Mouse (Mus musculus): ENCODE results near the gene Mylk. TPM values are rescaled to one million over a fixed set of nuclear protein-coding genes. Genes with fewer than 3 reads are reported as not detected.
"Not testable (repeated sequence)": the region's sequence is repeated elsewhere in the genome, so short reads cannot be mapped to it uniquely, and the experiment has no call there.

The Mylk gene
- polyA plus RNA-seq (2015; fragmentation: Nextera tagmentation; extraction: Ambion mirVana), result 5.7 and 7.7 TPM in 2 replicates

DNA sequence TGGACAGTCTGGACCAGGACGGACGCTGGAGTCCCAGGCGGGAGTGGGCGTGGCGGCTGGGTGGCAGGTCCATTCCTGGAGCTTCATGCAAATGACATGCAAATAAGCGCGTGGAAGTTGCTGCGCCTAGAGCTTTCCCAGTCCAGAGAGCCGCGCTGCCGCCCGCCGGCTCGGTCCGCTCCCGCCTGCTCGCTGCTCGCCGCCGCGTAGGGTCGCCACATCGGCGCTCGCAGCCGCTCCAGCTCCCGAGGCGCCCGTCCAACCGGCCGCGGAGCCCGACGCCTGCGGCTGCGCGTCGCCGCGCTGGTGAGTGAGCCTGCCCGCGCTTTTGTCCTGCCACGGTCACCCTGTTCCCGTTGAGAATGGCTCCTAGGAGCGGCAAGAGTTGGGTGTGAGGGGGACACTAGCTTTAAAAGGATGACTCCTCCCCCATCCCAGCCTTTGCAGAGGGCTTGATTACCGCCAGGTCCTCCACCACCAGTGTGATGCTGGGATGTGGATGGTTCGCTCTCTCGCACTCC is at the start of gene Mylk:
TSS of gene Mylk (plus strand) at position 146 of the 521 bp plus-strand sequence.
- Histone ChIP-seq H3K9me3 (replicated peaks; ENCODE audit: control insufficient read depth, low read length, poor library complexity, severe bottlenecking) (no peaks in the 10 kb centered on the region), H3K27ac (ENCODE audit: low read length) (no peak within 1 kb of the TSS), H3K4me2 (ENCODE audit: low read length) (peak within 1 kb of the TSS; percentile 78), H3K36me3 (ENCODE audit: control insufficient read depth, insufficient read depth, low read length) (no peaks in the 10 kb centered on the region), H3K27me3 (ENCODE audit: control insufficient read depth, insufficient read depth, low read depth, low read length) (peaks cover 6% of the 10 kb centered on the region), H3K4me1 (ENCODE audit: control insufficient read depth, insufficient read depth, low read length) (peaks cover 12% of the 10 kb centered on the region; the same call in 1 of the 2 replicates), H3K9ac (ENCODE audit: low read depth, low read length) (peak within 1 kb of the TSS; percentile 27), H3K4me3 (ENCODE audit: low read depth, low read length) (peak within 1 kb of the TSS; percentile 40)
- peak; percentile 92 for ATAC-seq
- under 1% methylated on average over 40 of the region's 48 CpGs for WGBS

DNA sequence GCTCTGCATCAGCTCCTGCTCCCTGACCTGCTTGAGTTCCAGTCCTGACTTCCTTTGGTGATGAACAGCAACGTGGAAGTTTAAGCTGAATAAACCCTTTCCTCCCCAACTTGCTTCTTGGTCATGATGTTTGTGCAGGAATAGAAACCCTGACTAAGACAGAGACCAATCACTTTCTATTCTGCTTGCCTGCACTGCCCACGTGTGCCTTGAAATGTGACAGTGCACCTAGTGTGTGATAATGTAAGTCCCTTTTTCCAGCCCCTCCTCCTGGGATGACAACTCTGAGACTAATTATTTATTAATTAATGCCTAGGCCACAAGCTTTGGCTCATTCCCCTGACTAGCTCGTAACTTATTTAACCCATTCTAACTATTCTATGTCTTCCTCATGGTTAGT is 46.3 kb upstream of the Mylk start:
- H3K9ac ChIP-seq (ENCODE audit: low read depth, low read length); H3K4me2 ChIP-seq (ENCODE audit: low read length); ATAC-seq; H3K36me3 ChIP-seq (ENCODE audit: control insufficient read depth, insufficient read depth, low read length); H3K27ac ChIP-seq (ENCODE audit: low read length); H3K4me3 ChIP-seq (ENCODE audit: low read depth, low read length); H3K27me3 ChIP-seq (ENCODE audit: control insufficient read depth, insufficient read depth, low read depth, low read length); H3K9me3 ChIP-seq (replicated peaks; ENCODE audit: control insufficient read depth, low read length, poor library complexity, severe bottlenecking); H3K4me1 ChIP-seq (ENCODE audit: control insufficient read depth, insufficient read depth, low read length): not testable (repeated sequence)
- WGBS, result 79% methylated on average over 3 of the region's 3 CpGs

DNA sequence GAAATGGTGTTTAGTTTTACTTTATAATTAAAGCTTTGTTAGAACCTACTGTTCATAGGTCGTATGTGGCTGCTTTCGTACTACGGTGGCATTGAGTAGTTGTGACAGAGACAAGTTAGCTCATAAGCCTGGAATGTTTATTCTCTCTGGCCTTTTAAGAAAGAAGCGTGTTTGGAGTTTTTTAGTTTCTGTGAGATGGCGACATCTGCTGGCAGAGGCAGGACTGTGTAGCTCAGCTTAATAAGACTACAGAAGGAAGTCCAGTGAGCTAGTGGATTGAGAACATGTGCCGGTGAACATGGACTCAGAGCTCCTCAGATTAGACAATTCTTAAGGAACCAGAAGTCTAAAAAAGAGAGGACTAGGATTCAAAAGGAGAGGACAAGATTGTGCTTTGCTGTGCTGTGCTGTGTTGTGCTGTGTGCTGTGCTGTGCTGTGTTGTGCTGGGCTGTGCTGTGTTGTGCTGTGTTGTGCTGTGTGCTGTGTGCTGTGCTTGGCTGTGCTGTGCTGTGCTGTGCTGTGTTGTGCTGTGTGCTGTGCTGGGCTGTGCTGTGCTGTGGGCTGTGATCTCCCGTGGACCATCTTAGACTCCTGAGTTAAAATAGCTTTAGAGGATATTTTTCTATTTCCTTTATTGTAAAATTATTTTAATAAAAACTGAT is 44.7 kb upstream of the Mylk start:
- no peak overlapping the region for H3K4me2 ChIP-seq (ENCODE audit: low read length)
- no peaks in the 10 kb centered on the region for H3K27me3 ChIP-seq (ENCODE audit: control insufficient read depth, insufficient read depth, low read depth, low read length)
- H3K36me3 ChIP-seq (ENCODE audit: control insufficient read depth, insufficient read depth, low read length), result no peaks in the 10 kb centered on the region
- ATAC-seq, result peak; percentile 86
- no peaks in the 10 kb centered on the region for H3K4me1 ChIP-seq (ENCODE audit: control insufficient read depth, insufficient read depth, low read length)
- no peak overlapping the region for H3K27ac ChIP-seq (ENCODE audit: low read length)
- no peaks in the 10 kb centered on the region for H3K9me3 ChIP-seq (replicated peaks; ENCODE audit: control insufficient read depth, low read length, poor library complexity, severe bottlenecking)
- 26% methylated on average over 7 of the region's 7 CpGs for WGBS
- H3K4me3 ChIP-seq (ENCODE audit: low read depth, low read length), result no peak overlapping the region
- H3K9ac ChIP-seq (ENCODE audit: low read depth, low read length), result no peak overlapping the region

DNA sequence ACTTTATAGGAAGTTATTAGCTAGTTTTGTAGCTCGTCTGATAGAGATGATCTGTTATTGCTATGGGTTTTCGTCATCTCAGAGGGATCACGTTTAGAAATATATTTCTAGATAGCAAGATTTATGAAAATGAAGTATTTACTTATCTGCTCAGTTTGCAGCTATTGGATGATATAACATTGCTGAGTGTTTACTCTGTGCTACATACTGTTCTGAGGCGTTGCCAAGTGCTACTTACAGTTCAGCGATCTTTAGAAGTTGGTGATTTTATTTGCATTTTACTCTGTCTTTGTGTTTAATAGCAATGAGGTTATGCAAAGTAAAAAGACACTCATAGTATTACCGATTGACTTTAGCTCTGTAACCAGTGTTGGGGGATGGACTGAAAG is 44.2 kb upstream of the Mylk start:
- H3K4me3 ChIP-seq (ENCODE audit: low read depth, low read length), result no peak overlapping the region
- 90% methylated on average over 6 of the region's 6 CpGs for WGBS
- no peak overlapping the region for H3K9ac ChIP-seq (ENCODE audit: low read depth, low read length)
- no peak overlapping the region for H3K4me2 ChIP-seq (ENCODE audit: low read length)
- no peaks in the 10 kb centered on the region for H3K4me1 ChIP-seq (ENCODE audit: control insufficient read depth, insufficient read depth, low read length)
- no peak for ATAC-seq
- H3K27me3 ChIP-seq (ENCODE audit: control insufficient read depth, insufficient read depth, low read depth, low read length), result no peaks in the 10 kb centered on the region
- no peaks in the 10 kb centered on the region for H3K9me3 ChIP-seq (replicated peaks; ENCODE audit: control insufficient read depth, low read length, poor library complexity, severe bottlenecking)
- peaks cover under 1% of the 10 kb centered on the region; the same call in 1 of the 2 replicates for H3K36me3 ChIP-seq (ENCODE audit: control insufficient read depth, insufficient read depth, low read length)
- H3K27ac ChIP-seq (ENCODE audit: low read length), result no peak overlapping the region

DNA sequence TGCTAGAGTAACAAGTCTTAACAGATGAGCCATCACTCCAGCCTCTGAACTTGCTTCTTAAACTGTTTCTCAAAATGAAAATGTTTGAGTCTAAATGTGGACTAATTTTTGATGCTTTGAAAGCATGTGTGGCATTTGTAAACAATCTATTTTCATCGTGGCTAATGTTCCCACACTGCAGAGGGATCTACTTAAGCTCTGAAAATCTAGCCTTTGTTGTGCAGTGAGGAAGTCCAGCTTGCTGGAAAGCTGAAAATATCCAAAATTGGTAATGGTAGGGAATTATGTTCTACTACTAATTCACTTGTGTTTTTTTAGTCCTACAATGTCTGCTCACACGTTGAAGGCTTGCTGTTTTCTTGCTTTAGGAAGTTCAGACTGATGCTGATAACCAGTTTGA is 39.0 kb upstream of the Mylk start:
- H3K36me3 ChIP-seq (ENCODE audit: control insufficient read depth, insufficient read depth, low read length), result peaks cover 3% of the 10 kb centered on the region; the same call in 1 of the 2 replicates
- 91% methylated on average over 2 of the region's 2 CpGs for WGBS
- no peak overlapping the region for H3K9ac ChIP-seq (ENCODE audit: low read depth, low read length)
- no peak for ATAC-seq
- no peaks in the 10 kb centered on the region for H3K4me1 ChIP-seq (ENCODE audit: control insufficient read depth, insufficient read depth, low read length)
- no peak overlapping the region for H3K4me3 ChIP-seq (ENCODE audit: low read depth, low read length)
- H3K9me3 ChIP-seq (replicated peaks; ENCODE audit: control insufficient read depth, low read length, poor library complexity, severe bottlenecking), result no peaks in the 10 kb centered on the region
- H3K27me3 ChIP-seq (ENCODE audit: control insufficient read depth, insufficient read depth, low read depth, low read length), result no peaks in the 10 kb centered on the region
- no peak overlapping the region for H3K27ac ChIP-seq (ENCODE audit: low read length)
- H3K4me2 ChIP-seq (ENCODE audit: low read length), result no peak overlapping the region

DNA sequence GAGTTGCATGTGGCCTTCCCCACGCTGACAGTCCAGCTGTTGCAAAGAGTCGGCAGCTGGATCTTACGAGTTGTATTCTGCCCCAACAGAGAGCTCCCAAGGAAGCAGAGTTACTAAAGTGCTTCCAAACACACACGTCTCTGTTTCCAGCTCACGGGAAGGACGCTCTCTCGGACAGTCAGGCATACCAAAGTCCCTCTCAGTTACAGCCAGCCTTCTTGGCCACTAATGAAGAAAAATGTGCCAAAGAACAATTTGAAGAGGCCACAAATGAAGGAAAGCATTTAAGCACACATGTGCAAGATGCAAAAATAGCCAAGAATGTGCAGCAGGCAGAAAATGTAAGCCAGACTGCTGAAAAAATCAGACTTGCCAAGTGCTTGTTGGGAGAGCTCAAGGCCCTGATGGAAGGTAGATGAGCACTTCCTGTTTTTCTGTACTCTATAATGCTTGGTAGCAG is 38.5 kb upstream of the Mylk start:
- WGBS, result 87% methylated on average over 7 of the region's 7 CpGs
- Histone ChIP-seq H3K27me3 (ENCODE audit: control insufficient read depth, insufficient read depth, low read depth, low read length) (no peaks in the 10 kb centered on the region), H3K27ac (ENCODE audit: low read length) (no peak overlapping the region), H3K4me1 (ENCODE audit: control insufficient read depth, insufficient read depth, low read length) (no peaks in the 10 kb centered on the region), H3K9me3 (replicated peaks; ENCODE audit: control insufficient read depth, low read length, poor library complexity, severe bottlenecking) (no peaks in the 10 kb centered on the region), H3K9ac (ENCODE audit: low read depth, low read length) (no peak overlapping the region), H3K36me3 (ENCODE audit: control insufficient read depth, insufficient read depth, low read length) (peaks cover 3% of the 10 kb centered on the region; the same call in 1 of the 2 replicates), H3K4me3 (ENCODE audit: low read depth, low read length) (no peak overlapping the region), H3K4me2 (ENCODE audit: low read length) (no peak overlapping the region)
- ATAC-seq, result no peak

DNA sequence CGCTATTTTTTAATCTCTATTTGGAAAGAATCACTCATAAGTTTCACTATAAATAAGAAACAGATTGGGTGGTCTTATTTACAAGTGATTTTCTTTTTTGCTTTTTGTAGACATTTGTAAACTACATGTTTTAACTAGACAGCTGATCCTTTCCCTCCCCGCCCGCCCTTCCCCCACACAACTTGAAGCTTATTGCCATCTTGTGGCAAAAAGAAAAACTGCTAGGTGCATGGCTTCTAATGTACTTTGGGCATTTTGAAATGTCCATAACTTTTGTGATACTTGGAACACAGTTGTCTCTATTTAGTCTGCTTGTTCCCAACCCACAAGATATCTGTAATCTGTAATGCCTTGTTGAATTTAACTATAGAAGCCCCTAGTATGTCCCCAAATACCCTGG is 33.5 kb upstream of the Mylk start:
- H3K4me1 ChIP-seq (ENCODE audit: control insufficient read depth, insufficient read depth, low read length), result no peaks in the 10 kb centered on the region
- no peak overlapping the region for H3K4me3 ChIP-seq (ENCODE audit: low read depth, low read length)
- H3K9ac ChIP-seq (ENCODE audit: low read depth, low read length), result no peak overlapping the region
- WGBS, result 73% methylated on average over 3 of the region's 3 CpGs
- no peak for ATAC-seq
- H3K36me3 ChIP-seq (ENCODE audit: control insufficient read depth, insufficient read depth, low read length), result no peaks in the 10 kb centered on the region
- no peaks in the 10 kb centered on the region for H3K27me3 ChIP-seq (ENCODE audit: control insufficient read depth, insufficient read depth, low read depth, low read length)
- no peak overlapping the region for H3K4me2 ChIP-seq (ENCODE audit: low read length)
- no peak overlapping the region for H3K27ac ChIP-seq (ENCODE audit: low read length)
- H3K9me3 ChIP-seq (replicated peaks; ENCODE audit: control insufficient read depth, low read length, poor library complexity, severe bottlenecking), result no peaks in the 10 kb centered on the region

DNA sequence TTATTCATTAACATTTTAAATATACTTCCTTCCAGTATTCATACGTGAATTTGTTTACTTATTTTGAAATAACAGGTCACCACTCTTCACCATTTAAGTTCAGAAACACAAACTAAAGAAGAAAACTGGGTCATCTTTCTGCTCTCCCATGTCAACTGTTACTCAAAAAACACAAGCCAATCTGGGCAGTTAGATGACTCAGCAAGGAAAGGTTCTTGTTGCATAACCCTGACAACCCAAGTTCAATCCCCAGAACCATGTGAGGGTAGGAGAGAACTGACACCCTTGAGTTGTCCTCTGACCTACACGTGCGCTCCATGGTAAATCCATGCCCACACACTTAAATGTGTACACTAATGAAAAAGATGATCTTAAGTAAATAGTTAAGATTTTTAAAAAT is 19.9 kb upstream of the Mylk start:
- H3K9me3 ChIP-seq (replicated peaks; ENCODE audit: control insufficient read depth, low read length, poor library complexity, severe bottlenecking), result no peaks in the 10 kb centered on the region
- no peak overlapping the region for H3K9ac ChIP-seq (ENCODE audit: low read depth, low read length)
- no peaks in the 10 kb centered on the region for H3K36me3 ChIP-seq (ENCODE audit: control insufficient read depth, insufficient read depth, low read length)
- no peaks in the 10 kb centered on the region for H3K4me1 ChIP-seq (ENCODE audit: control insufficient read depth, insufficient read depth, low read length)
- H3K27me3 ChIP-seq (ENCODE audit: control insufficient read depth, insufficient read depth, low read depth, low read length), result no peaks in the 10 kb centered on the region
- ATAC-seq, result no peak
- H3K27ac ChIP-seq (ENCODE audit: low read length), result no peak overlapping the region
- H3K4me2 ChIP-seq (ENCODE audit: low read length), result no peak overlapping the region
- WGBS, result 99% methylated on average over 3 of the region's 3 CpGs
- H3K4me3 ChIP-seq (ENCODE audit: low read depth, low read length), result no peak overlapping the region

DNA sequence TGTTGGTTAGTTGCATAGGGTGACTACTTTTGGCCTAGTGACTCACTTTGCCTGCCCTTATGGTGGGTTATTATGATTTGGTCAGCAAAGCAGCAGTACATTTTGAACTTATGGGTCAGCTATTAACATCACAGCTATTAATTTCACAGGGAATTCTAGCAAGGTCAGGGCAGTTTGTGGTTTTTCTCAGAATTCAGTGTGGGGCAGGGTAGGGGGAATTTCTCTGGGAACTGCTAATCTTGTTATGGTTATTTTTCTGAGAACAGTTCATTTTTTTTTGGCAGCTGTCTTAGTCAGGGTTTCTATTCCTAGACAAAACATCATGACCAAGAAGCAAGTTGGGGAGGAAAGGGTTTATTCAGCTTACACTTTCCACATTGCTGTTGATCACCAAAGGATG is 16.4 kb upstream of the Mylk start:
- not testable (repeated sequence) for H3K4me2 ChIP-seq (ENCODE audit: low read length); H3K4me3 ChIP-seq (ENCODE audit: low read depth, low read length); H3K36me3 ChIP-seq (ENCODE audit: control insufficient read depth, insufficient read depth, low read length); H3K4me1 ChIP-seq (ENCODE audit: control insufficient read depth, insufficient read depth, low read length); H3K27me3 ChIP-seq (ENCODE audit: control insufficient read depth, insufficient read depth, low read depth, low read length); H3K27ac ChIP-seq (ENCODE audit: low read length); H3K9ac ChIP-seq (ENCODE audit: low read depth, low read length); H3K9me3 ChIP-seq (replicated peaks; ENCODE audit: control insufficient read depth, low read length, poor library complexity, severe bottlenecking); ATAC-seq

All from midbrain, embryonic 16.5 days (tissue).